Mouse (Mus musculus) megakaryocyte progenitor cell, adult 5-6 weeks (primary cell): Measurements from ENCODE around the gene Acadvl. TPM values are rescaled to one million over a fixed set of nuclear protein-coding genes. Genes with fewer than 3 reads are reported as not detected.
"Not testable (repeated sequence)": the region's sequence is repeated elsewhere in the genome, so short reads cannot be mapped to it uniquely, and the experiment has no call there.

Experiments used
- ATAC-seq: replicated peaks from 2 replicates; pipeline ENCODE4 v1.8.0; 2016; ENCODE audit warnings: mild to moderate bottlenecking, moderate TSS enrichment, inconsistent platforms; ENCODE audit not compliant: poor library complexity
- total RNA-seq, 2 experiments: library from RNA; stranded (forward) in 1 of 2; stranded (reverse) in 1 of 2; fragments of 157-497, 149-512 nt in 1 of 2; fragments of 200-1000 nt in 1 of 2; gene quantifications; 2 replicates each; pipeline versions ENCODE4 v1.2.3 to v1.2.4; 2015 to 2017

Acadvl gene
- total RNA-seq, 2 experiments from 2014 or later, result 43.6 to 45.7 TPM

DNA sequence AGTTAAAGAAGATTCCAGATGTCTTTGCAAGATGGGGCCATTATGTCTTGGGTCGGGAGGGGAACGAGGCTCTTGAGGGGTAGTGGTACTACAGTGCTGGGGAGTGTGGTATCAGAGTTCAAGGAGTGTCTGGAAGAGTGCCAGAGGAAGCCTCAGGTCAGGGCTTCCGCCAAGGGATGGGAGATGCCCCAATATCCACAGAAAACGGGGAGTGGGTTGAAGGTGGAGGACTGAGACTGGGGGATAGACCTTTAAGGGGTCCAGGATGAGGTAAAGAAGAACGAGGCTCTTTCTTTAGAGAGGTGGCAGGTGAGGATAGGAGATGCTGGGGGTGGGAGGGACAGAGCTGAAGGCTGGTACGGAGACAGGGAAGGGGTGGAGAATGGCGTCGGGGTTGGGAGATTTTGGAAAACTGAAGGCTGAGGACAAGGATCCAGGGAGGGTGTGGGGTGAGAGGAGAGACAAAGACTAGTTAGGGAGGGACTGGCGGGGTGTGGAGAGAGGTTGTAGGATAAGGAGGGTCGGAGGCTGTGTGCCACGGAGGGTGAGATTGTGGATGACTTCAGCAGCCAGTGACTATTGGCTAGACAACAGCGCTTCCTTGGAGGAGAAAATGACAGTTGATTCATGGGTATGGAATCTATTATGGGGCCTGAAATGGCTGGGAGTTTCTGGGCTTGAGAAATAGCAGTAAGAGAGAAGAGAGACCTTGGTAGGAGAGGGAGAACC lies 13.4 kb upstream of the Acadvl start:
- ATAC-seq, result peak; percentile 35

DNA sequence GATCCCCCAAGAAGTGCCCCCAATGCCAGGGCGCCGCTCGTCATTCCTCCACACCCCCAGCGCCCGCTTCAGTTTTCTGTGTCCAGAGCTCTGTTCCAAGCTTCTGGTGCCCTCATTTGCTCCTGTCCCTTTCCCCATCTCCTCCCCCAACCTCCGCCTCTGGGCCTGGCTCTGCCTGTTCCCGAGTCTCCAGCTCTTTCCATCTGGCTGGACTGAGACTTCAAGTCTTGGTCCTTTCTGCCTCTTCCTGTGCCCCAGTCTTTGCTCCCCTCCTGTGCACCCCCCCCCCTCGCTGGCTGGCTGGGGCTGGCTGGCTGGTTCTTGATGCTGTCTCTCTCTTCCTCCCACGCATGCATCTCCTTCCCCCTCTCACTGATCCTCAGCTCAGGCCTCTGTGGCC lies 12.2 kb upstream of the Acadvl start:
- ATAC-seq, result no peak

DNA sequence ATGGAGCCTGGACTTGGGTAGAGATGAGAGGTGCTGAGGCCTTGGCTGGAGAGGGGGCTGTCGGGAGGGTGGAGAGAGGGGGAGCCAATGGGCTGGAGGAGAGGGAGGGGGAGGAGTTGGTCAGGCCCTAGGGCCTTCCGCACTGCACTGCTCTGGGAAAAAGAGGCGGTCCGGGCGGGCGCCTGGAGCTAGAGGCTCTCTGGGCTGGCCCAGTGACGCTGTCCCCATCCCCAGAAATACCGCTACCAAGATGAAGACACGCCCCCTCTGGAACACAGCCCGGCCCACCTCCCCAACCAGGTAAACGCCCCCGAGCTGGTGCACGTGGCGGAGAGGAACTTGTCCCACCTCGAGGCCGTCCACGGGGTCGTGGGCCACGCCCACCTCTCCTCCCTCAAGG lies 11.5 kb upstream of the Acadvl start:
- ATAC-seq, result no peak

DNA sequence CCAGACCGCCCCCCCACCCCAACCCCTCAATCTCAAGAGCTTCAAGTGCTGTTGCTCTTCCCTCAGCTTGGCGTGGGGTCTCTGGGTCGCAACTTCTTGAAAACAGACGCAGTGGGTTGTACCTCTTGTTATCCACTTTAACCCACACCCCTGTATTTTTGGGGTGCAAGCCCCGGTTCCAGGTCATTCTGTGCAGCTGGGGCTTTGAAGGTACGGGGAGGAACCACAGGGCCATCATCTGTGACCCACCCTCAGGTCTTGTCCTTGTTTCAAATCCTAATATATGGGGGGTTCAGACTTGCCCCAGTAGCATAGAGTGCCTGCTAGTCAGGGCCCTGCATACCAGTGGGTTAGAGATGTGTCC lies 8.9 kb upstream of the Acadvl start:
- no peak for ATAC-seq

DNA sequence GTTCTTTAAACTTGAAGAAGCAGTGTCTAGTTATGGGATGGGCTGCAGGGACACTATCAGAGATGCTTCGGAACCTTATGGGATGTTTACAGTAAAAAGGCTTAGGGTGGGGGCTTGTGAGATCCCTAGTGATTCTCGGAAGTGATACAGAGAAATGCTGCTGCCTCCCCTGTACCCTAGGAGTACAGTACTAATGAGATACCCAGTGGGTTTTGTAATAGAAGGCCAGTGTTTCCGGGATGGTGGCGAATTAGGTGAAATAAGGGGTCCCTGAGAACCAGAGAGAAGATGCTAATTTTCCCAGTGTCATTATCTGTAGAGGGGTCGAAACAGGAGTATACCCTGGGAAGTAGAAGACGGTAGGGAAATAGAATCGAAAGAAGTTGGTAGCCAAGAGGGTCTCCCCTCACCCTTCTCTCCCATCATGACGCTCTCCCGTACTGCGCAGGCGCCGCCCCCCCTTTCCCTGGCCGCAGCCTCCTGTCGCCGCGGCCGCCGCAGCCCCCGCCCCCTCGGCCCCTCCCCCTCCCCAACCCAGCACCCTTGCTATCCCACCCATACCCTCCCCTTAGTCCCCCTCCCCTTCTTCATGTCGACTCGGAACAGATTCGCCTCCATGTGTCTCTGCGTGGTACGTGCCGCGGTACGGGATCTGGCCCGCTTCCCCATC lies 8.4 kb upstream of the Acadvl start:
- ATAC-seq, result no peak

- ATAC-seq, result peak; percentile 90
Observed at GRCm38 (mm10) chr11:70021264-70022132, 6.3 kb upstream of the Acadvl start.

GRCm38 (mm10) chr11:70020731-70021263 lies 5.6 kb upstream of the Acadvl start:
- ATAC-seq, result peak; percentile 76

DNA sequence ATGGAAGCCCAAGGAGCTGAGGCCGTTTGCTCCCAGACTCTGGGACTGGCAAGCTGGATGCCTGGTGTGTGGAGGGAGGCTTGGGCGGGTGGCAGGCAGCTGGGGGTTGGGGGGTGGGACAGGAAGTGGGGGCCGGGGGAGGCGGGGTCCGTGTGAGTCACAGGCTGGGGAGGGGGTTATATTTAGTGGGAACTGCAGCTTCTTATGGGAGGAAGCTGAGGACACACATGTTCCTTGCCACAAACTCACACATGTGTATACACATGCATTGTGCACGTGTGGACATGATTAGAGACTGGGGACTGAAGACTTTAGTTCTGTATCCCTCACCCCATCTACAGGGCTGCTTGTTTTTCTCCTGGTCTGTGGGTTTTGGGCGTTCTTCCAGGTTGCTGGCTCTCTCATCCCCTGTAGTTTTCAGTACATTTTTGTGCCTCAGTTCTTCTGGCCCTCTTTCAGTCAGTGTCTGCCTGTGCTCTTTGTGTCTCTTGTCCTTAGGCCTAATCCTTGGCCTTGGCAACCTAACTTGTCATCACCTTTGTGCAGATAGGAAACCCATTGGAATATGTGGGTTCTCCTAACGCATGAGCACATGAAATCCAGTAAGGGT lies 4.9 kb upstream of the Acadvl start:
- ATAC-seq, result no peak

GRCm38 (mm10) chr11:70019495-70020021 lies 4.3 kb upstream of the Acadvl start:
- ATAC-seq, result no peak

- ATAC-seq, result no peak
Observed at GRCm38 (mm10) chr11:70018131-70018990, 3.1 kb upstream of the Acadvl start.

GRCm38 (mm10) chr11:70017199-70017767 lies 2.1 kb upstream of the Acadvl start:
- ATAC-seq, result no peak

- no peak for ATAC-seq
Observed at GRCm38 (mm10) chr11:70016669-70017068, 1.5 kb upstream of the Acadvl start, which contains the start of gene Dlg4. Dlg4 (plus strand) TSS chr11:70016942.

DNA sequence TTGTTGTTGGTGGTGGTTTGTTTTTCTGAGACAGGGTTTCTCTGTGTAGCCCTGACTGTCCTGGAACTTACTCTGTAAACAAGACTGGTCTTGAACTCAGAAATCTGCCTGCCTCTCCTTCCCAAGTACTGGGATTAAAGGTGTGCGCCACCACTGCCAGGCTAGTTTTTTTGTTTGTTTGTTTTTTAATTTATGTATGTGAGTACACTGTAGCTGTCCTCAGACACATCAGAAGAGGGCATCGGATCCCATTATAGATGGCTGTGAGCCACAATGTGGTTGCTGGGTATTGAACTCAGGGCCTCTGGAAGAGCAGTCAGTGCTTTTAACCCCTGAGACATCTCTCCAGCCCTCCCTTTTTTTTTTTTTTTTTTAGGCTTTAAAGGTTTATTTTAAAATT lies 966 bp upstream of the Acadvl start:
- ATAC-seq, result not testable (repeated sequence)

- ATAC-seq, result no peak
Observed at GRCm38 (mm10) chr11:70015677-70016076, 466 bp upstream of the Acadvl start.

GRCm38 (mm10) chr11:70014051-70014450 lies 1.2 kb downstream of the Acadvl start:
- ATAC-seq, result no peak

DNA sequence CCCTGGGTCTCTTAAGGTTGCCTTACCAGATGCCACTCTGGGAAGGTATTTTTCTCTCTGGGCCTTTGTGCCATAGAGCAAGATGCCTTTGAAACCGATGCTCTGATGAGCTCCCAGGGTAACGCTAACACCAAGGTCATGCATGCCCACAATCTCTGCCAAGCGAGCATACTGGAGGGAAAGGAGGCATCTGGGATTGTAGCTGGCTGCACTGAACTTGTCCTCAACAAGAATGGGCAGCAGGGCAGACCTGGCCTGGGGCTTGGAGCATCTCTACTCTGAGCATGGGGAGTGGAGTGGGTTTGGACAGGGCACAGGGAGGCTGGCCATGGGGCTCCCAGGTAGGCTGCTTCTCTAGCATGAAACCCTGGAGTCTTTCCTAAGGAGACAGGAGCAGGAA lies 1.8 kb downstream of the Acadvl start:
- ATAC-seq, result no peak

GRCm38 (mm10) chr11:70012931-70013330 lies 2.3 kb downstream of the Acadvl start:
- ATAC-seq, result no peak

- ATAC-seq, result no peak
Observed at GRCm38 (mm10) chr11:70010961-70011360, 4.2 kb downstream of the Acadvl start.

GRCm38 (mm10) chr11:70010548-70010947 lies 4.7 kb downstream of the Acadvl start:
- no peak for ATAC-seq
